Mouse (Mus musculus) limb, embryonic 12.5 days (tissue): Measurements from ENCODE around the gene Gucy2c. TPM values are rescaled to one million over a fixed set of nuclear protein-coding genes. Genes with fewer than 3 reads are reported as not detected.

Experiments used
- ATAC-seq: fragments of 200-750 bp; cut with Nextera tagmentation; 2 replicates; pipeline ENCODE4 v1.8.0; 2017; ENCODE audit warnings: low read depth, moderate TSS enrichment; ENCODE audit not compliant: insufficient number of reproducible peaks, insufficient read depth, low FRiP score, low TSS enrichment
- H3K27ac ChIP-seq: fragments of 300-500 bp; sonication (generic); 2 replicates; pipeline ENCODE4 v1.5.1; 2016; ENCODE audit warnings: mild to moderate bottlenecking, moderate library complexity
- H3K27me3 ChIP-seq: fragments of 300-500 bp; sonication (generic); 2 replicates; pipeline ENCODE4 v1.6.1; 2016; ENCODE audit warnings: mild to moderate bottlenecking, moderate library complexity
- H3K36me3 ChIP-seq: fragments of 300-500 bp; sonication (generic); 2 replicates; pipeline ENCODE4 v1.6.1; 2016; ENCODE audit warnings: mild to moderate bottlenecking, moderate library complexity
- H3K4me1 ChIP-seq: fragments of 300-500 bp; sonication (generic); replicated peaks from 2 replicates; pipeline ENCODE4 v1.6.1; 2016
- H3K4me2 ChIP-seq: fragments of 300-500 bp; sonication (generic); 2 replicates; pipeline ENCODE4 v1.6.1; 2016; ENCODE audit warnings: mild to moderate bottlenecking, moderate library complexity
- H3K4me3 ChIP-seq: fragments of 300-500 bp; sonication (generic); replicated peaks from 2 replicates; pipeline ENCODE4 v1.5.1; 2016; ENCODE audit warnings: mild to moderate bottlenecking
- H3K9ac ChIP-seq: fragments of 300-500 bp; sonication (generic); replicated peaks from 2 replicates; pipeline ENCODE4 v1.6.1; 2016; ENCODE audit warnings: mild to moderate bottlenecking, moderate library complexity
- H3K9me3 ChIP-seq: fragments of 300-500 bp; sonication (generic); 2 replicates; pipeline ENCODE4 v1.6.1; 2016; ENCODE audit warnings: mild to moderate bottlenecking, moderate library complexity
- WGBS: fragments of 180-500 bp; shearing (Covaris S2); methylation state at CpG from one replicate; pipeline ENCODE4 v1.1.7; 2016; 5-methylcytosine and 5-hydroxymethylcytosine counted together
- polyA plus RNA-seq: library from polyadenylated mRNA; unstranded; fragments of >200 nt; fragmentation: Nextera tagmentation; extraction: Ambion mirVana; gene quantifications from 2 replicates; pipeline ENCODE4 v1.2.1, GENCODE M21; 2016

Gucy2c gene
- 0.22 TPM in 1 of 2 replicates, not detected in the other for polyA plus RNA-seq

GRCm38 (mm10) chr6:136781377-136781986 is at the start of gene Gucy2c:
TSS of gene Gucy2c (minus strand) at chr6:136781765.
- Histone ChIP-seq H3K9me3 (0 out of 2 replicates have a peak, but pooled peaks cover 3% of the 10 kb centered on the region), H3K27me3 (no peaks in the 10 kb centered on the region), H3K27ac (no peak within 1 kb of the TSS), H3K9ac (no peak within 1 kb of the TSS), H3K36me3 (no peaks in the 10 kb centered on the region), H3K4me1 (peaks cover 9% of the 10 kb centered on the region), H3K4me3 (no peak within 1 kb of the TSS), H3K4me2 (no peak within 1 kb of the TSS)
- ATAC-seq, result no peak
- WGBS, result 67% methylated on average over 20 of the region's 20 CpGs

- Histone ChIP-seq H3K36me3 (peaks cover 20% of the 10 kb centered on the region), H3K9ac (peak overlapping the region; percentile 56; the same call in 1 of the 2 replicates), H3K4me3 (peak overlapping the region; percentile 99), H3K4me1 (peaks cover 3% of the 10 kb centered on the region; the same call in 1 of the 2 replicates), H3K9me3 (no peaks in the 10 kb centered on the region), H3K27ac (peak overlapping the region; percentile 79), H3K4me2 (peak overlapping the region; percentile 59), H3K27me3 (no peaks in the 10 kb centered on the region)
- no peak for ATAC-seq
- 38% methylated on average over 4 of the region's 4 CpGs for WGBS
Measured at GRCm38 (mm10) chr6:136828681-136829080, 47.1 kb upstream of the Gucy2c start.

DNA sequence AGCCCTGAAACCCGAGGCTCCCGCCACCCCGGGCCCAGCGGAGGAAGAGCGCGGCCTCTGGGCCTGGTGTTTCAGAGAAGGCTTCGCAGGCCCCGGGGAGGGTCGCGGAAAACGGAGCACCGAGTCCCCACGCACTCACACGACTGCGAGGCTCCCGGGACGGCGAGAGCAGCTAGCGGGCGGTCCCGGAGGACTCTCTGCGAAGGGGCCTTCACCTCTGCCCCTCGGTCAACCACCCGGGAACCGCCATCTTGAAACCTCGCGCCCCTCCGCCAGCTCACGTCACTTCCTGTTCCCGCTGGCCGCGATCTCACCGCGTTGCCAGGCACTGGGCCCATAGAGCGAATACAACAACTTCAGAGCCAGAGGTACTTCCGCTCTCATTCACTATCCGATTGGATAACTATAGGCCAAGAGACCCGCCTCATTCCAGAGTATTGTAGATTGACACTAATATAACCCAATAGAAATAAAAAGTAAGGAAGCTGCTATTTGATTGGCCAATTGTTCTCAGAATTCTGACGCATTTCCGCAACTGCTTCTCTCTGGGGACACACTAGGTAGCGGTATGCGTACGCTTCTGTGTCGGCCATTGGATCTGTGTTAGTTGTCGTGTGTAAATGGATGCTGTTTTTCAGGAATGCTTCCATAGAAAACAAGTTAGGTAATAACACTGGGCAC is 46.5 kb upstream of the Gucy2c start, which contains the start of gene Wbp11:
Gene Wbp11, minus strand, starts transcription at position 353 of the 681 bp plus-strand sequence.
- Histone ChIP-seq H3K4me3 (peak within 1 kb of the TSS; percentile 99), H3K9me3 (no peaks in the 10 kb centered on the region), H3K36me3 (peaks cover 22% of the 10 kb centered on the region), H3K4me2 (peak within 1 kb of the TSS; percentile 66), H3K9ac (peak within 1 kb of the TSS; percentile 100), H3K27me3 (no peaks in the 10 kb centered on the region), H3K4me1 (peaks cover 3% of the 10 kb centered on the region; the same call in 1 of the 2 replicates), H3K27ac (peak within 1 kb of the TSS; percentile 83)
- under 1% methylated on average over 45 of the region's 45 CpGs for WGBS
- ATAC-seq, result peak; percentile 100

- H3K9ac ChIP-seq, result peak within 1 kb of the TSS; percentile 100
- no peaks in the 10 kb centered on the region for H3K27me3 ChIP-seq
- peaks cover 3% of the 10 kb centered on the region; the same call in 1 of the 2 replicates for H3K4me1 ChIP-seq
- peaks cover 28% of the 10 kb centered on the region for H3K36me3 ChIP-seq
- peak within 1 kb of the TSS; percentile 83 for H3K27ac ChIP-seq
- peak within 1 kb of the TSS; percentile 99 for H3K4me3 ChIP-seq
- no peak for ATAC-seq
- under 1% methylated on average over 34 of the region's 34 CpGs for WGBS
- peak within 1 kb of the TSS; percentile 66 for H3K4me2 ChIP-seq
- no peaks in the 10 kb centered on the region for H3K9me3 ChIP-seq
Measured at GRCm38 (mm10) chr6:136827516-136827880, 45.9 kb upstream of the Gucy2c start, which contains the start of gene BC049715. TSS of gene BC049715 (plus strand) at chr6:136827626.

GRCm38 (mm10) chr6:136827116-136827515 is 45.6 kb upstream of the Gucy2c start:
- 18% methylated on average over 7 of the region's 7 CpGs for WGBS
- peaks cover 3% of the 10 kb centered on the region; the same call in 1 of the 2 replicates for H3K4me1 ChIP-seq
- H3K27ac ChIP-seq, result peak overlapping the region; percentile 83; the same call in 1 of the 2 replicates
- H3K4me2 ChIP-seq, result peak overlapping the region; percentile 66
- H3K9me3 ChIP-seq, result no peaks in the 10 kb centered on the region
- H3K27me3 ChIP-seq, result no peaks in the 10 kb centered on the region
- H3K4me3 ChIP-seq, result peak overlapping the region; percentile 99
- no peak for ATAC-seq
- peaks cover 32% of the 10 kb centered on the region for H3K36me3 ChIP-seq
- H3K9ac ChIP-seq, result peak overlapping the region; percentile 100

DNA sequence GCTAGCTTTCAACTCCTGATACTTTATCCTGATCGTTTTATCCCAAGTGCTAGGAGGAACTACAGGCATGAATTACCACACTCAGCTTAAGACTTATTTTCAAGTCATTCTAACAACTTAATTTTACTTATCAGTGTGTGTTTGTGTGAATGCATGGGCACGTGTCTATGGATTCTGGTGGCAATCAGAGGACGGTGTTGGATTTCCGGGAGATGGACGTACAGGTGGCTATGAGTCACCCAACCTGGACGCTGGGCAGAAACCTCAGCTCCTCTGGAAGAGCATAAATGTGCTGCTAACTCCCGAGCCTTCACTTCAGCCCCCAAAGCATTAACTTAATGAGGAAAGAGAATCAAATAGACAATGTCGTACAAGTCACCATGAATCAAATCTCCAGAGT is 43.4 kb upstream of the Gucy2c start:
- WGBS, result 94% methylated on average over 8 of the region's 8 CpGs
- Histone ChIP-seq H3K9me3 (no peaks in the 10 kb centered on the region), H3K4me2 (no peak overlapping the region), H3K27ac (no peak overlapping the region), H3K27me3 (no peaks in the 10 kb centered on the region), H3K4me1 (peaks cover 3% of the 10 kb centered on the region; the same call in 1 of the 2 replicates), H3K9ac (no peak overlapping the region), H3K4me3 (no peak overlapping the region), H3K36me3 (peaks cover 53% of the 10 kb centered on the region)
- no peak for ATAC-seq

GRCm38 (mm10) chr6:136821086-136821485 is 39.5 kb upstream of the Gucy2c start:
- Histone ChIP-seq H3K9ac (no peak overlapping the region), H3K4me3 (no peak overlapping the region), H3K27me3 (no peaks in the 10 kb centered on the region), H3K9me3 (no peaks in the 10 kb centered on the region), H3K4me2 (no peak overlapping the region), H3K4me1 (no peaks in the 10 kb centered on the region), H3K27ac (no peak overlapping the region), H3K36me3 (peaks cover 92% of the 10 kb centered on the region)
- no peak for ATAC-seq
- WGBS, result 93% methylated on average over 18 of the region's 18 CpGs

- no peaks in the 10 kb centered on the region for H3K9me3 ChIP-seq
- no peak overlapping the region for H3K4me3 ChIP-seq
- H3K4me1 ChIP-seq, result no peaks in the 10 kb centered on the region
- no peak overlapping the region for H3K27ac ChIP-seq
- H3K9ac ChIP-seq, result no peak overlapping the region
- peaks cover 94% of the 10 kb centered on the region for H3K36me3 ChIP-seq
- H3K27me3 ChIP-seq, result no peaks in the 10 kb centered on the region
- no peak overlapping the region for H3K4me2 ChIP-seq
- ATAC-seq, result no peak
- whole genome bisulfite sequencing, result 97% methylated on average over 21 of the region's 21 CpGs
Measured at GRCm38 (mm10) chr6:136820381-136820780, 38.8 kb upstream of the Gucy2c start.

DNA sequence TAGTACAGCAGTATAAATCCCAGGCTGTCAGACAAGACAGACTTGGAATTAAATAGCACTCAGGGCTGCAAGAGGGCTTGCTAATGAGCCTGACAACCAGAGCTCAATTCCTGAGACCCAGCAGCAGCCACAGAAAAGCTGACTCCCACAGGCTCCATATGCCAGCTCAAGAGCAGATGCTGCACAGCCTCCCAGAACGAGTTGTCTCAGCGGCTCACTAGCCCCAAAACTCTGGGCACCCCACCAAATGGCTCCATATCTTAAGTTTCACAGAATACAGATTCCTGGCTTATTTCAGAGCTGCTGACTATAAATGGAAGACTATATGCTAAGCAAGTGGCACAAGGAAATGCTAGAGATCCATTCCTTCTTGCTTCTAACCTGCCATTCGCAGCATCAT is 36.0 kb upstream of the Gucy2c start:
- H3K27ac ChIP-seq, result no peak overlapping the region
- peaks cover 98% of the 10 kb centered on the region for H3K36me3 ChIP-seq
- H3K9ac ChIP-seq, result no peak overlapping the region
- no peak for ATAC-seq
- H3K4me3 ChIP-seq, result no peak overlapping the region
- 90% methylated on average over 3 of the region's 3 CpGs for WGBS
- no peaks in the 10 kb centered on the region for H3K27me3 ChIP-seq
- no peaks in the 10 kb centered on the region for H3K9me3 ChIP-seq
- H3K4me1 ChIP-seq, result no peaks in the 10 kb centered on the region
- H3K4me2 ChIP-seq, result no peak overlapping the region

DNA sequence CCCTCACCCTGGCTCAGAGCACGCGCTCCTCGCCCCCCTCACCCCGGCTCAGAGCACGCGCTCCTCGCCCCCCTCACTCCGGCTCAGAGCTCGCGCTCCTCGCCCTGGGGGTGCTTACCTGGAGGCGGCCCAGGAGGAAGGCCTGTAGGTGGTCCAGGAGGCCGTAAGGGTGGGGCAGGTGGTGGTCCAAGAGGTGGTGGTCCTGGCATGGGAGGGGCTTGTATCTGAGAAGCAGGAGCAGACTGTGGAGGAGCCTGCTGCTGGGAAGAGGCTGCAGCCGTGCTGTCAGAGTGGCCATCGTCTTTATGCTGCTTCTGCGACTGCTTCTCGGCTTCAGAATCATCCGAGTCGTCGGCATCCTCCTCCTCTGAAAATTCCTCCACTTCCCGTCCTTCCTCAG is 35.3 kb upstream of the Gucy2c start:
- ATAC-seq, result no peak
- Histone ChIP-seq H3K27ac (no peak overlapping the region), H3K36me3 (peaks cover 98% of the 10 kb centered on the region), H3K9ac (no peak overlapping the region), H3K4me1 (no peaks in the 10 kb centered on the region), H3K27me3 (no peaks in the 10 kb centered on the region), H3K4me3 (no peak overlapping the region), H3K4me2 (no peak overlapping the region), H3K9me3 (no peaks in the 10 kb centered on the region)
- WGBS, result 93% methylated on average over 21 of the region's 21 CpGs

GRCm38 (mm10) chr6:136815381-136815780 is 33.8 kb upstream of the Gucy2c start:
- 93% methylated on average over 7 of the region's 7 CpGs for WGBS
- Histone ChIP-seq H3K9me3 (no peaks in the 10 kb centered on the region), H3K36me3 (peaks cover 94% of the 10 kb centered on the region), H3K4me1 (no peaks in the 10 kb centered on the region), H3K4me2 (no peak overlapping the region), H3K4me3 (no peak overlapping the region), H3K27ac (no peak overlapping the region), H3K9ac (no peak overlapping the region), H3K27me3 (no peaks in the 10 kb centered on the region)
- ATAC-seq, result no peak
